Mouse (Mus musculus): ENCODE measurements around the gene Zfp513.

The Zfp513 gene

DNA sequence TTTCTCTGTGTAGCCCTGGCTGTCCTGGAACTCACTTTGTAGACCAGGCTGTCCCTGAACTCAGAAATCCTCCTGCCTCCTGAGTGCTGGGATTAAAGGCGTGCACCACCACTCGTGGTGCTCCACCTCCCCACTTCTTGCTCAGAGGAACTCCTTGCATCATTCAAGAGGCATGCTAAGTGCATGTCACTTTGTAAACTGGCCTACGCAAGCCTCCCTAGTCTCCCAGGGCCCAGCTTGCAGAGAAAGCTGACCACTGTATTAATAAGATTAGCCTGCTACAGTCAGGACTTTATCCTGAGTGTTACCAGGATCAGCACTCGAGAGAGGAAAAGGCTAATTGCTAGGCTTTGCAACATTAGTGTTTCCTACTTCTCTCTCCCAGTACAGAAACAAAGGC lies 33.5 kb downstream of the Zfp513 start:
- no peak for DNase-seq (ENCODE audit: inconsistent ontology term)

DNA sequence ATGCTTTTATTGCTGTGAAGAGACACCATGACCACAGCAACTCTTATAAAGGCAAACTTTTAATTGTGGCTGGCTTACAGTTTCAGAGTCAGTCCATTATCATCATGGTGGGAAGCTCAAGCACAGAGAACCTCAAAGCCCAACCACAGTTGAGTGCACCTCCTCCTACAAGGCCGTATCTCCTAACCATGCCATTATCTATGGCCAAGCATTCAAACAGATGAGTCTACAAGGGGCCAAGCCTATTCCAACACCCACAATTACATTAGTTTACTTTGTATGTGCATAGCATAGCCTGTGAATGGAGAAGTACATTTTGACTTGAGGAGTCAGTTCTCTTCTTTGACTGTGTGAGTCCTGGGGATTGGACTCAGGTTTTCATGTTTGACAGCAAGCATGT lies 37.2 kb downstream of the Zfp513 start:
- no peak for DNase-seq (ENCODE audit: inconsistent ontology term)

- DNase-seq (ENCODE audit: inconsistent ontology term) = no peak
Measured at GRCm38 (mm10) chr5:31162462-31162861, 39.6 kb downstream of the Zfp513 start.

GRCm38 (mm10) chr5:31154152-31154553 lies 48.0 kb downstream of the Zfp513 start, which contains the start of gene Mpv17:
Mpv17 (minus strand) TSS chr5:31154251.
- peak; percentile 82 for DNase-seq (ENCODE audit: inconsistent ontology term)

- DNase-seq (ENCODE audit: inconsistent ontology term) = no peak
Measured at GRCm38 (mm10) chr5:31153516-31154151, 48.5 kb downstream of the Zfp513 start.

DNA sequence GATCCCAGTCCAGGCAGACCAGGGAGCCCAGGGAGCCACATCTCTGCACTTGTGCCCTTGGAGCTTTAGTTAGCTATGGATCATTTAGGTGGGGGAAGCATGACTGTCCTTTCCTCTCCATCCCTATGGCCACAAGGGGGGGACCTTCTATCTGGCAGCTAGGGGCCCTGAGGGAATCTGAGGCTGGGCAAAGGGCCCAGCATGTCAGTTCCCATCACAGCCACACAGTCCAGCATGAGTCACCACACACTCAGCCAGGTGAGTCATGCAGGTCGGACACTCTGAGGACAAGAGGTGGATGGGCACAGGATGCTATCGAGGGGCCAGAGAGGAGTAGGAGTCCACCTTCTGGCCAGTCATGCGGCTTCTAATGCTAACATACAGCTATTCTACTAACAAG lies 50.4 kb downstream of the Zfp513 start:
- DNase-seq (ENCODE audit: inconsistent ontology term) = peak; percentile 77

- no peak for DNase-seq (ENCODE audit: inconsistent ontology term)
Measured at GRCm38 (mm10) chr5:31149781-31150180, 52.3 kb downstream of the Zfp513 start.
